Mouse (Mus musculus) kidney, adult 2 months (tissue): ENCODE data around the gene Srcin1.

Source experiments
- CTCF ChIP-seq: fragments of 200-500 bp; conservative IDR thresholded peaks from 2 replicates; pipeline ENCODE4 v1.5.1; 2011; ENCODE audit warnings: low read depth, mild to moderate bottlenecking, control low read depth, low read length, moderate library complexity, mixed read lengths; ENCODE audit not compliant: insufficient read depth, insufficient read length
- POLR2A ChIP-seq: fragments of 200-500 bp; IDR thresholded peaks from one replicate; pipeline ENCODE4 v1.6.1; 2011; ENCODE audit warnings: low read depth, low read length, control low read depth

DNA sequence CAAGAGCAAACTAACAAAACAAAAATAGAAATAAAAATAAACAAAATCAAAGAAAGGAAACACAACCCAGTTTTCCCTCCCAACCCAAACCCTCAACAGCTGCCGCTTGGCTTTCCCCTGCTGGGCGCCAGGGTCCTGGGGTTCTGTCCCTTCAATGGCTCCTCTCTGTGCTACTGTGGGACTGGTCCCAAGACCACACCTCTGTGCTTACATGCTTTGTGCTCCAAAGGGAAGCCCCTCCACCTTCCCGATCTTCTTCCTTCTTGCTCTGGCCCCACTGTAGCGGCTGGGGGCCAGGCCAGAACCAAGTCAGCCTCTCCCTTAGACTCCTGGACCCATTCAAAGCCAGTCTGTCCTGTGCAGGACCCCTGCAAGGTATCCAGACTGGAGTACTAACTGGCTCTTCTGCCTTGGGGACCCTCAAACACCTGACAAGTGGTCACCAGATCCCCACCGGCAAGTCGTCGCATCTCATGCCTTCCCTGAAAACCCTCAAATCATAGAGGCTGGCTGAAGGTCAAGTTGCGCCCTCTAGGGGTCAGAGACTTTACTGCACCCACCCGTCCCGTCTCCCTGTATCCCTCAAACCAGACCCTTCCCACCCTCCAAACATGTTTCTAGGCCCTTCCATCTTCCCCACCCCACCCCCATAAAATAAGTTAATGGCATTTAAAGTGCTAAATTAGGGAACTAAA lies 64.9 kb downstream of the Srcin1 start:
- peak; percentile 84 for TF ChIP-seq CTCF
- TF ChIP-seq POLR2A = no peak
